Mouse (Mus musculus) MEL (cell line): ENCODE measurements around the gene Ldah. TPM values are rescaled to one million over a fixed set of nuclear protein-coding genes. Genes with fewer than 3 reads are reported as not detected.

Experiments
- DNase-seq: peaks from one replicate; pipeline ENCODE4 v3.0.0; 2011; ENCODE audit warnings: low read depth, low spot score
- H3K27ac ChIP-seq: 2 replicates; pipeline ENCODE4 v1.5.1; 2012; ENCODE audit warnings: low read depth, mild to moderate bottlenecking, control low read depth, low read length, moderate library complexity; ENCODE audit not compliant: control insufficient read depth
- H3K27me3 ChIP-seq, 2 experiments: fragments of 150-350 bp in 1 of 2; sonication (generic) in 1 of 2; 2 replicates each; pipeline ENCODE4 v1.6.1; 2012; ENCODE audit warnings: low read length in 2 of 2, mild to moderate bottlenecking in 2 of 2, improper control_type of control experiment in 1 of 2, moderate library complexity in 1 of 2; ENCODE audit not compliant: insufficient read depth in 2 of 2, control insufficient read depth in 1 of 2
- H3K36me3 ChIP-seq, 2 experiments: 2 replicates each; pipeline ENCODE4 v1.6.1; 2012 to 2014; ENCODE audit warnings: low read length in 2 of 2, improper control_type of control experiment in 1 of 2, inconsistent platforms in 1 of 2, mild to moderate bottlenecking in 1 of 2; ENCODE audit not compliant: insufficient read depth in 2 of 2, control insufficient read depth in 1 of 2
- H3K4me1 ChIP-seq, 2 experiments: fragments of 150-350 bp in 1 of 2; sonication (generic) in 1 of 2; 2 replicates each; pipeline ENCODE4 v1.6.1; 2012; ENCODE audit warnings: low read length in 2 of 2, improper control_type of control experiment in 1 of 2, mild to moderate bottlenecking in 1 of 2; ENCODE audit not compliant: insufficient read depth in 2 of 2, control insufficient read depth in 1 of 2
- H3K4me3 ChIP-seq, 2 experiments: fragments of 150-350 bp in 1 of 2; sonication (generic) in 1 of 2; 2 replicates each; pipeline ENCODE4 v1.5.1; 2012; ENCODE audit warnings: low read depth in 2 of 2, low read length in 2 of 2, mild to moderate bottlenecking in 2 of 2, moderate library complexity in 2 of 2, control low read depth in 1 of 2, improper control_type of control experiment in 1 of 2; ENCODE audit not compliant: control insufficient read depth in 1 of 2, insufficient read depth in 1 of 2
- H3K79me2 ChIP-seq: 2 replicates; pipeline ENCODE4 v1.6.1; 2012; ENCODE audit warnings: mild to moderate bottlenecking, low read length, moderate library complexity; ENCODE audit not compliant: control insufficient read depth, poor library complexity, insufficient read depth
- H3K9ac ChIP-seq: 2 replicates; pipeline ENCODE4 v1.6.1; 2012; ENCODE audit warnings: low read depth, mild to moderate bottlenecking, control low read depth, low read length, moderate library complexity; ENCODE audit not compliant: control insufficient read depth, poor library complexity, severe bottlenecking
- H3K9me3 ChIP-seq: fragments of 150-350 bp; sonication (generic); replicated peaks from 2 replicates; pipeline ENCODE4 v1.6.1; 2012; ENCODE audit warnings: mild to moderate bottlenecking, low read length, improper control_type of control experiment, moderate library complexity; ENCODE audit not compliant: insufficient read depth
- BHLHE40 ChIP-seq: IDR thresholded peaks from 2 replicates; pipeline ENCODE4 v1.6.1; 2012; ENCODE audit warnings: low read depth, mild to moderate bottlenecking, inconsistent platforms, low read length, improper control_type of control experiment, borderline replicate concordance
- ELF1 ChIP-seq: IDR thresholded peaks from 2 replicates; pipeline ENCODE4 v1.6.1; 2014; ENCODE audit warnings: low read depth, mild to moderate bottlenecking, inconsistent platforms, low read length, improper control_type of control experiment, moderate library complexity
- EP300 ChIP-seq, 2 experiments: IDR thresholded peaks; 2 replicates each; pipeline ENCODE4 v1.6.1; 2011; ENCODE audit warnings: improper control_type of control experiment in 2 of 2, low read length in 2 of 2, low read depth in 1 of 2, mild to moderate bottlenecking in 1 of 2
- ETS1 ChIP-seq: IDR thresholded peaks from 2 replicates; pipeline ENCODE4 v1.6.1; 2012; ENCODE audit warnings: low read depth, mild to moderate bottlenecking, inconsistent platforms, low read length, improper control_type of control experiment, moderate library complexity
- KAT2A ChIP-seq: conservative IDR thresholded peaks from 2 replicates; pipeline ENCODE4 v1.6.1; 2012; ENCODE audit warnings: low read depth, low read length, improper control_type of control experiment, inconsistent platforms
- MEF2A ChIP-seq: IDR thresholded peaks from 2 replicates; pipeline ENCODE4 v1.6.1; 2014; ENCODE audit warnings: low read depth, mild to moderate bottlenecking, inconsistent platforms, low read length, improper control_type of control experiment; ENCODE audit not compliant: poor library complexity, insufficient replicate concordance, severe bottlenecking; ENCODE audit errors: extremely low read depth
- MYC ChIP-seq: IDR thresholded peaks from 2 replicates; pipeline ENCODE4 v1.6.1; 2011; ENCODE audit warnings: low read depth, mild to moderate bottlenecking, low read length, improper control_type of control experiment, moderate library complexity
- NRF1 ChIP-seq: IDR thresholded peaks from 2 replicates; pipeline ENCODE4 v1.6.1; 2014; ENCODE audit warnings: low read depth, mild to moderate bottlenecking, inconsistent platforms, low read length, improper control_type of control experiment, moderate library complexity; ENCODE audit not compliant: poor library complexity, insufficient read depth, severe bottlenecking
- POLR2AphosphoS2 ChIP-seq: IDR thresholded peaks from 2 replicates; pipeline ENCODE4 v1.6.1; 2011; ENCODE audit warnings: low read length, improper control_type of control experiment
- UBTF ChIP-seq: IDR thresholded peaks from 2 replicates; pipeline ENCODE4 v1.6.1; 2012; ENCODE audit warnings: low read depth, mild to moderate bottlenecking, inconsistent platforms, low read length, improper control_type of control experiment, moderate library complexity, borderline replicate concordance; ENCODE audit not compliant: insufficient read depth
- ZC3H11A ChIP-seq: IDR thresholded peaks from 2 replicates; pipeline ENCODE4 v1.6.1; 2012; ENCODE audit warnings: low read depth, mild to moderate bottlenecking, inconsistent platforms, low read length, improper control_type of control experiment
- polyA plus RNA-seq, 2 experiments: library from polyadenylated mRNA; stranded (reverse) in 1 of 2; unstranded in 1 of 2; fragments of >175 nt in 1 of 2; fragments of >200 nt in 1 of 2; gene quantifications; 2 replicates each; pipeline versions ENCODE4 v1.2.1 to v1.2.4; 2012; ENCODE audit warnings: low replicate concordance in 2 of 2, low read depth in 1 of 2; ENCODE audit not compliant: insufficient read length in 2 of 2, insufficient read depth in 1 of 2, missing spikeins in 1 of 2
- total RNA-seq: library from RNA; depleted of rRNA; stranded (reverse); fragments of 300-350 nt; gene quantifications from 2 replicates; pipeline ENCODE4 v1.2.3, GENCODE M21; 2012

Gene Ldah
- total and polyA plus RNA-seq, 3 experiments = 28.6 to 132 (median 44.2) TPM

DNA sequence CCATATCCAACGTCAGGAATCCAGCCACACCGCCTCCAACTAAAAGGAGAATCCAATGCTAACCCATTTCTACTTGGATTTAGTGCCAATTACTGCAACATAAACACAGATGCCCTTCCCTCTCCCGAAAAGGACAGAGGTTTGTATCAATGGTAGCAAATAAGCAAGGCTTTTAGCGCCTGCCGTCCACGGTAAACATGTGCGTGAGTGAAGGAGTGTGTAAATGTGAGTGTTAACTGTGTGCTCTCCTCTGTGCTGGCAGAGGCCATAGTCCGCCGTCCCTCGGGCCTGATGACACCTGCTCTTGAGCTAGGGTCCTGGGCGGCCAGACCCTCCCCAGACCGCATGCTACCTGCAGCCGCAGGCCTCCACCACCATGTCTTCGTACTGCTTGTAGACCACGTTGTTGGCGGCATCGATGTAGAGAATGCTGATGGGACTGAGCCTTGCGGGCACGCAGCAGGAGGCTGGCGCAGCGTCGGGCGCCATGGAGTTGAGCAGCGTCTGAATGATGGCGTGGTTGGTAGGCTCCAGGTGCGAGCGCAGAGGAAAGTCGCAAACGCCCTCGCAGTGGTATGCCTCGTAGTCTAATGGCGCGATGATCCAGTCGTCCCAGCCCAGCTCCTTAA is 89.8 kb downstream of the Ldah start:
- peaks cover 0 to 6% of the 10 kb centered on the region in 2 experiments; a peak in 2 of 4 replicates for H3K4me1 ChIP-seq
- H3K4me3 ChIP-seq = no peak overlapping the region
- no peak overlapping the region for H3K9ac ChIP-seq
- DNase-seq = no peak
- TF ChIP-seq MYC (no peak), NRF1 (no peak), ETS1 (no peak), KAT2A (no peak)
- no peaks in the 10 kb centered on the region for H3K79me2 ChIP-seq
- H3K27ac ChIP-seq = no peak overlapping the region
- no peaks in the 10 kb centered on the region for H3K9me3 ChIP-seq
- no peaks in the 10 kb centered on the region for H3K27me3 ChIP-seq
- no peaks in the 10 kb centered on the region for H3K36me3 ChIP-seq

DNA sequence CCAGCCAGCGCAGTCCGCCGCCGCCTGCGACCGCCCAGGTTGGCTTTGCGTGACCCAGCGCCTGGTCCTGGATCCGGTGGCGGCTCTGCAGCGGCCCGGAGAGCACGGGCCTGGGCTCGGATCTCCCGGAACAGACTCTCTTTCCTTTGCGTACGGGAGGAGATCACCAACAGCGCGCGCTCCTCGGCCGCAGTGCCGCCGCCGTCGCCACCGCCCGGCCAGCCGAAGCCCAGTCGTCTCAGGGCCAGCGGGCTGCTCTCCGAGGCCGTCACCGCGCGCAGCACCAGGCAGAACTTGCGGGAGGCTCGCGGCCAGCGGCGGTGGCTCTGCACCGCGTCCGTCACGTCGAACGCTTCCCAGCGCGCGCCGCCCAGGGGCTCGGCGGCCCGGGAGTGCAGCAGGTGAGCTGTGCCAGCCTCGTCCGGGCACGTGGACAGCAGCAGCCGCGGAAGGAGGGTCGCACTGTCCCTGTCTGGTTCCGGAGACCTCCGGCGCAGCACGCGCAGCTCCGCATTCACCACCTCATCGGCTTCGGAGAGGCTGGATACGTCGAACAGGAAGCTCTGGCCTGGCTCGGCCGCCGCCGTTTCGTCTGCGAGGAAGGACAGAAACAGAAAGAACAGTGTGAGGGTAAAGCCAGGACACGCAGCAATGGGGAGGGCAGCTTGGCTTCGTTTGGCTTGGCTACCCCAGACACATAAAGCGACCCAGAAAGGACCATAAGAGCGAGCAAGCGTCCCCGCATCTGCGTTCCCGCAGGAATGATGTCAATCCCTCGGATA is 90.6 kb downstream of the Ldah start:
- DNase-seq = no peak
- Histone ChIP-seq H3K4me3 (no peak overlapping the region), H3K9ac (no peak overlapping the region), H3K4me1 (peaks cover 0 to 6% of the 10 kb centered on the region in 2 experiments; a peak in 2 of 4 replicates), H3K9me3 (no peaks in the 10 kb centered on the region), H3K27me3 (no peaks in the 10 kb centered on the region), H3K79me2 (no peaks in the 10 kb centered on the region), H3K27ac (no peak overlapping the region), H3K36me3 (no peaks in the 10 kb centered on the region)
- TF ChIP-seq ELF1 = no peak
- TF ChIP-seq UBTF = no peak
- TF ChIP-seq NRF1 = no peak
- no peak for TF ChIP-seq MEF2A
- no peak for TF ChIP-seq BHLHE40
- no peak for TF ChIP-seq ZC3H11A
- TF ChIP-seq POLR2AphosphoS2 = no peak
- no peak for TF ChIP-seq EP300 (IDR thresholded peaks at IDR 0.05; ENCODE audit: low read depth in 1 of 2, low read length in 2 of 2)
